Mouse (Mus musculus): ENCODE measurements around the gene 9930022D16Rik. TPM values are rescaled to one million over a fixed set of nuclear protein-coding genes. Genes with fewer than 3 reads are reported as not detected.

The 9930022D16Rik gene
- total RNA-seq (2021): not detected

GRCm38 (mm10) chr11:109413617-109414016 is at the start of gene 9930022D16Rik:
Gene 9930022D16Rik, plus strand, starts transcription at chr11:109413917.
- DNase-seq (ENCODE audit: extremely low spot score in 1 of 2, low spot score in 1 of 2): no peak

GRCm38 (mm10) chr11:109364337-109364736 is 49.4 kb upstream of the 9930022D16Rik start:
- DNase-seq (ENCODE audit: extremely low spot score in 1 of 2, low spot score in 1 of 2): no peak

- no peak for DNase-seq (ENCODE audit: extremely low spot score in 1 of 2, low spot score in 1 of 2)
Measured at GRCm38 (mm10) chr11:109364881-109365280, 48.8 kb upstream of the 9930022D16Rik start.

GRCm38 (mm10) chr11:109365818-109366217 is 47.9 kb upstream of the 9930022D16Rik start:
- no peak for DNase-seq (ENCODE audit: extremely low spot score in 1 of 2, low spot score in 1 of 2)

- no peak for DNase-seq (ENCODE audit: extremely low spot score in 1 of 2, low spot score in 1 of 2)
Measured at GRCm38 (mm10) chr11:109366802-109367579, 46.7 kb upstream of the 9930022D16Rik start.

GRCm38 (mm10) chr11:109369026-109369637 is 44.6 kb upstream of the 9930022D16Rik start:
- DNase-seq (ENCODE audit: extremely low spot score in 1 of 2, low spot score in 1 of 2): no peak

GRCm38 (mm10) chr11:109375412-109375811 is 38.3 kb upstream of the 9930022D16Rik start:
- no peak for DNase-seq (ENCODE audit: extremely low spot score in 1 of 2, low spot score in 1 of 2)

- DNase-seq (ENCODE audit: extremely low spot score in 1 of 2, low spot score in 1 of 2): no peak
Measured at GRCm38 (mm10) chr11:109376484-109377143, 37.1 kb upstream of the 9930022D16Rik start.

- DNase-seq (ENCODE audit: extremely low spot score in 1 of 2, low spot score in 1 of 2): no peak
Measured at GRCm38 (mm10) chr11:109377477-109377876, 36.2 kb upstream of the 9930022D16Rik start.

GRCm38 (mm10) chr11:109378051-109378450 is 35.7 kb upstream of the 9930022D16Rik start:
- no peak for DNase-seq (ENCODE audit: extremely low spot score in 1 of 2, low spot score in 1 of 2)

GRCm38 (mm10) chr11:109380662-109381061 is 33.1 kb upstream of the 9930022D16Rik start:
- no peak for DNase-seq (ENCODE audit: extremely low spot score in 1 of 2, low spot score in 1 of 2)

GRCm38 (mm10) chr11:109385296-109385695 is 28.4 kb upstream of the 9930022D16Rik start:
- no peak for DNase-seq (ENCODE audit: extremely low spot score in 1 of 2, low spot score in 1 of 2)

- no peak for DNase-seq (ENCODE audit: extremely low spot score in 1 of 2, low spot score in 1 of 2)
Measured at GRCm38 (mm10) chr11:109389046-109389445, 24.7 kb upstream of the 9930022D16Rik start.

GRCm38 (mm10) chr11:109391200-109391599 is 22.5 kb upstream of the 9930022D16Rik start:
- DNase-seq (ENCODE audit: extremely low spot score in 1 of 2, low spot score in 1 of 2): no peak

- no peak for DNase-seq (ENCODE audit: extremely low spot score in 1 of 2, low spot score in 1 of 2)
Measured at GRCm38 (mm10) chr11:109391760-109392159, 22.0 kb upstream of the 9930022D16Rik start.

- DNase-seq (ENCODE audit: extremely low spot score in 1 of 2, low spot score in 1 of 2): no peak
Measured at GRCm38 (mm10) chr11:109392601-109393000, 21.1 kb upstream of the 9930022D16Rik start.

- no peak for DNase-seq (ENCODE audit: extremely low spot score in 1 of 2, low spot score in 1 of 2)
Measured at GRCm38 (mm10) chr11:109394758-109395157, 19.0 kb upstream of the 9930022D16Rik start.

- DNase-seq (ENCODE audit: extremely low spot score in 1 of 2, low spot score in 1 of 2): no peak
Measured at GRCm38 (mm10) chr11:109395291-109395690, 18.4 kb upstream of the 9930022D16Rik start.

GRCm38 (mm10) chr11:109406431-109406830 is 7.3 kb upstream of the 9930022D16Rik start:
- no peak for DNase-seq (ENCODE audit: extremely low spot score in 1 of 2, low spot score in 1 of 2)

GRCm38 (mm10) chr11:109410197-109410980 is 3.3 kb upstream of the 9930022D16Rik start:
- DNase-seq (ENCODE audit: extremely low spot score in 1 of 2, low spot score in 1 of 2): no peak

Measured in layer of hippocampus, postnatal 25 days (tissue).